Mouse (Mus musculus): ENCODE data around the gene Rbm10.

DNA sequence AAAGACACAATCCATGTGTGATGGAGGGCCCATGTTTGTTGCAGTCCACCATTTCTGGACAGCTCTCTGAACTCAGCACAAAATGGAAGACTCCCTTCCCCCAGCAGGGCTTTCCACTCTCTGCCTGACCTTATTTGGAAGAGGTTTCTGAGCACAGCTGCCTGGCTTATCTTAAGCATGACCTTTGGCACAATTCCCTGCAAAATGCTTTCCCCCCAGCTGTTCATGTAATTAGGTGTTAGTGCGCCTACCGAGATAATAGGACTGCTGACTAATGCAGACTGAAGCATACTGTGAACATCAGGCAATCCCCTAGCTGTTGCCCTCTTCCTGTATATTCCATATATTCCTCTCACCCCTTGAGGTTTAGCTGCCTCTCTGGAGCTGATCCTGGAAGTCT lies 46.3 kb upstream of the Rbm10 start:
- TF ChIP-seq CTCF (IDR thresholded peaks at IDR 0.05; ENCODE audit: low read depth, low read length) = no peak
- no peak for TF ChIP-seq POLR2A (IDR thresholded peaks at IDR 0.05; ENCODE audit: borderline replicate concordance, low read depth, low read length)

Data from bone marrow macrophage, adult 2 months (primary cell).